Mouse (Mus musculus) neural tube, embryonic 11.5 days (tissue): ENCODE measurements around the gene Vangl2. TPM values are rescaled to one million over a fixed set of nuclear protein-coding genes. Genes with fewer than 3 reads are reported as not detected.

ENCODE experiments used
- ATAC-seq: fragments of 200-750 bp; cut with Nextera tagmentation; 2 replicates; pipeline ENCODE4 v1.8.0; 2017; ENCODE audit warnings: moderate number of reproducible peaks, mild to moderate bottlenecking, moderate TSS enrichment, moderate library complexity; ENCODE audit not compliant: insufficient read depth, low FRiP score, low TSS enrichment
- DNase-seq: peaks from one replicate; pipeline ENCODE4 v3.0.0-alpha.2; 2015; ENCODE audit warnings: low spot score
- H3K27ac ChIP-seq: fragments of 300-500 bp; sonication (generic); 2 replicates; pipeline ENCODE4 v1.5.1; 2014; ENCODE audit warnings: low read depth, mild to moderate bottlenecking, low read length
- H3K27me3 ChIP-seq: fragments of 300-500 bp; sonication (generic); 2 replicates; pipeline ENCODE4 v1.6.1; 2014; ENCODE audit warnings: mild to moderate bottlenecking, low read length, mixed read lengths; ENCODE audit not compliant: control insufficient read depth, insufficient read depth
- H3K36me3 ChIP-seq: fragments of 300-500 bp; sonication (generic); 2 replicates; pipeline ENCODE4 v1.6.1; 2014; ENCODE audit warnings: mild to moderate bottlenecking, low read length, moderate library complexity, mixed read lengths; ENCODE audit not compliant: control insufficient read depth, insufficient read depth
- H3K4me1 ChIP-seq: fragments of 300-500 bp; sonication (generic); 2 replicates; pipeline ENCODE4 v1.6.1; 2014; ENCODE audit warnings: low read length, mixed read lengths; ENCODE audit not compliant: control insufficient read depth, insufficient read depth
- H3K4me2 ChIP-seq: fragments of 300-500 bp; sonication (generic); 2 replicates; pipeline ENCODE4 v1.6.1; 2014; ENCODE audit warnings: low read depth, mild to moderate bottlenecking, moderate library complexity
- H3K4me3 ChIP-seq: fragments of 300-500 bp; sonication (generic); 2 replicates; pipeline ENCODE4 v1.5.1; 2014; ENCODE audit warnings: low read depth, low read length
- H3K9ac ChIP-seq: fragments of 300-500 bp; sonication (generic); 2 replicates; pipeline ENCODE4 v1.6.1; 2014; ENCODE audit warnings: mild to moderate bottlenecking, low read length
- H3K9me3 ChIP-seq: fragments of 300-500 bp; sonication (generic); 2 replicates; pipeline ENCODE4 v1.6.1; 2016; ENCODE audit warnings: low read length; ENCODE audit not compliant: control insufficient read depth
- WGBS: fragments of 180-500 bp; shearing (Covaris S2); extraction: QIAGEN DNeasy Blood & Tissue Kit; methylation state at CpG from one replicate; pipeline ENCODE4 v1.1.7; 2014; 5-methylcytosine and 5-hydroxymethylcytosine counted together
- polyA plus RNA-seq: library from polyadenylated mRNA; unstranded; fragments of >200 nt; fragmentation: Nextera tagmentation; extraction: Ambion mirVana; gene quantifications from 2 replicates; pipeline ENCODE4 v1.2.1, GENCODE M21; 2014

The Vangl2 gene
- 62.0 and 69.0 TPM in 2 replicates for polyA plus RNA-seq

- DNase-seq, result no peak
- Histone ChIP-seq H3K9me3 (no peaks in the 10 kb centered on the region), H3K27me3 (no peaks in the 10 kb centered on the region), H3K4me3 (peak within 1 kb of the TSS; percentile 94), H3K9ac (peak within 1 kb of the TSS; percentile 98), H3K4me1 (peaks cover 36% of the 10 kb centered on the region), H3K36me3 (no peaks in the 10 kb centered on the region), H3K4me2 (peak within 1 kb of the TSS; percentile 81), H3K27ac (peak within 1 kb of the TSS; percentile 93)
- WGBS, result 34% methylated on average over 21 of the region's 21 CpGs
- no peak for ATAC-seq
These were observed at the start of gene Vangl2 for GRCm38 (mm10) chr1:172028394-172029275. TSS of gene Vangl2 (minus strand) at chr1:172028444.

GRCm38 (mm10) chr1:172077981-172078380 lies 49.7 kb upstream of the Vangl2 start:
- DNase-seq (no peak), ATAC-seq (no peak)
- peaks cover 4% of the 10 kb centered on the region; the same call in 1 of the 2 replicates for H3K4me1 ChIP-seq
- H3K4me3 ChIP-seq, result no peak overlapping the region
- no peaks in the 10 kb centered on the region for H3K27me3 ChIP-seq
- H3K36me3 ChIP-seq, result peaks cover 11% of the 10 kb centered on the region
- 83% methylated on average over 5 of the region's 5 CpGs for WGBS
- H3K9me3 ChIP-seq, result no peaks in the 10 kb centered on the region
- H3K4me2 ChIP-seq, result no peak overlapping the region
- H3K27ac ChIP-seq, result no peak overlapping the region
- H3K9ac ChIP-seq, result no peak overlapping the region

GRCm38 (mm10) chr1:172072604-172073003 lies 44.4 kb upstream of the Vangl2 start:
- H3K27me3 ChIP-seq, result no peaks in the 10 kb centered on the region
- H3K4me1 ChIP-seq, result no peaks in the 10 kb centered on the region
- no peak overlapping the region for H3K9ac ChIP-seq
- no peak overlapping the region for H3K27ac ChIP-seq
- no peaks in the 10 kb centered on the region for H3K9me3 ChIP-seq
- no peak overlapping the region for H3K4me2 ChIP-seq
- H3K4me3 ChIP-seq, result no peak overlapping the region
- DNase-seq, result no peak
- ATAC-seq, result no peak
- H3K36me3 ChIP-seq, result peaks cover 37% of the 10 kb centered on the region
- WGBS, result 96% methylated on average over 7 of the region's 7 CpGs

GRCm38 (mm10) chr1:172071556-172071955 lies 43.3 kb upstream of the Vangl2 start:
- WGBS, result 47% methylated on average over 4 of the region's 4 CpGs
- H3K9me3 ChIP-seq, result no peaks in the 10 kb centered on the region
- H3K4me3 ChIP-seq, result no peak overlapping the region
- ATAC-seq (0 out of 2 replicates have a peak, but pooled peaks have one; percentile 6), DNase-seq (no peak)
- H3K36me3 ChIP-seq, result peaks cover 40% of the 10 kb centered on the region
- no peak overlapping the region for H3K9ac ChIP-seq
- peak overlapping the region; percentile 47; the same call in 1 of the 2 replicates for H3K27ac ChIP-seq
- H3K27me3 ChIP-seq, result no peaks in the 10 kb centered on the region
- H3K4me1 ChIP-seq, result no peaks in the 10 kb centered on the region
- H3K4me2 ChIP-seq, result no peak overlapping the region

- H3K36me3 ChIP-seq, result peaks cover 42% of the 10 kb centered on the region
- ATAC-seq (no peak), DNase-seq (no peak)
- H3K4me2 ChIP-seq, result no peak overlapping the region
- 84% methylated on average over 6 of the region's 6 CpGs for WGBS
- H3K9ac ChIP-seq, result no peak overlapping the region
- H3K9me3 ChIP-seq, result no peaks in the 10 kb centered on the region
- H3K4me1 ChIP-seq, result no peaks in the 10 kb centered on the region
- no peak overlapping the region for H3K4me3 ChIP-seq
- H3K27ac ChIP-seq, result no peak overlapping the region
- H3K27me3 ChIP-seq, result no peaks in the 10 kb centered on the region
These were observed 42.0 kb upstream of the Vangl2 start for GRCm38 (mm10) chr1:172070227-172070626.

- DNase-seq, result peak; percentile 24
- no peak overlapping the region for H3K4me2 ChIP-seq
- H3K9me3 ChIP-seq, result no peaks in the 10 kb centered on the region
- no peak overlapping the region for H3K4me3 ChIP-seq
- peaks cover 15% of the 10 kb centered on the region for H3K36me3 ChIP-seq
- WGBS, result 70% methylated on average over 13 of the region's 13 CpGs
- peak overlapping the region; percentile 11; the same call in 1 of the 2 replicates for H3K27ac ChIP-seq
- H3K9ac ChIP-seq, result no peak overlapping the region
- H3K27me3 ChIP-seq, result no peaks in the 10 kb centered on the region
- peak; percentile 11; the same call in 1 of the 2 replicates for ATAC-seq
- peaks cover 5% of the 10 kb centered on the region for H3K4me1 ChIP-seq
These were observed 36.4 kb upstream of the Vangl2 start for GRCm38 (mm10) chr1:172064613-172065141.

- 33% methylated on average over 4 of the region's 4 CpGs for WGBS
These were observed 35.2 kb upstream of the Vangl2 start for GRCm38 (mm10) chr1:172063291-172064023.

GRCm38 (mm10) chr1:172062101-172062500 lies 33.9 kb upstream of the Vangl2 start:
- WGBS, result 73% methylated on average over 2 of the region's 2 CpGs
- DNase-seq (no peak), ATAC-seq (no peak)
- no peak overlapping the region for H3K27ac ChIP-seq
- no peak overlapping the region for H3K4me2 ChIP-seq
- H3K36me3 ChIP-seq, result peaks cover 5% of the 10 kb centered on the region; the same call in 1 of the 2 replicates
- no peaks in the 10 kb centered on the region for H3K27me3 ChIP-seq
- no peaks in the 10 kb centered on the region for H3K9me3 ChIP-seq
- no peak overlapping the region for H3K4me3 ChIP-seq
- no peak overlapping the region for H3K9ac ChIP-seq
- peaks cover 17% of the 10 kb centered on the region for H3K4me1 ChIP-seq

More at GRCm38 (mm10) chr1:172063291-172064023, 35.2 kb upstream of the Vangl2 start:
- Histone ChIP-seq H3K9me3 (no peaks in the 10 kb centered on the region), H3K27me3 (no peaks in the 10 kb centered on the region), H3K4me1 (peaks cover 10% of the 10 kb centered on the region), H3K27ac (peak overlapping the region; percentile 11; the same call in 1 of the 2 replicates), H3K4me3 (no peak overlapping the region), H3K36me3 (peaks cover 7% of the 10 kb centered on the region; the same call in 1 of the 2 replicates), H3K9ac (no peak overlapping the region), H3K4me2 (no peak overlapping the region)
- DNase-seq (no peak), ATAC-seq (no peak)
